Mouse (Mus musculus) right cerebral cortex, postnatal 4 days (tissue): ENCODE data around the gene Cfap299.
"Not testable (repeated sequence)": the region's sequence is repeated elsewhere in the genome, so short reads cannot be mapped to it uniquely, and the experiment has no call there.

Source experiments
- DNase-seq: peaks from one replicate; pipeline ENCODE4 v3.0.0-alpha.2; 2022

The Cfap299 gene

DNA sequence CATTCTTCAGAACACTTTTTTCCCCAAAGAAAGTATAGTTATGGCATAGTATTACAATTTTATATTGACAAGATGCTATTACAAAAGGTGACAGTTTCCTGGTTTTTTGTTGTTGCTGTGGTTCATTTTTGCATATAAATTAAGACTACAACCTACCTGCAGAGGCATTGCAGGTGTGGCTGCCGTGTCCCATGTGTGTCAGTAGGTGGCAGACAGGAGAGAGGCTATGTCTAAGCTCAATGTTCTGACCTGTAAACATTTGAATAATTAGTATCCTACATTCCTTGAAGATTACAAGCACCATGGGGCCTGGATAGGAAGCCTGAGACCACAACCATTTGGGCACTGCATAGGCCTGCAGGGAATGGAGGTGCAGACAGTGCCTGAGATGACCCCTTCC, 212.2 kb downstream of the Cfap299 start:
- no peak for DNase-seq

- DNase-seq, result no peak
These were observed 221.2 kb downstream of the Cfap299 start for GRCm38 (mm10) chr5:98550285-98550684.

- no peak for DNase-seq
These were observed 221.8 kb downstream of the Cfap299 start for GRCm38 (mm10) chr5:98550873-98551272.

GRCm38 (mm10) chr5:98552395-98552794, 223.3 kb downstream of the Cfap299 start, which contains the start of gene Gm11111:
Gene Gm11111, plus strand, starts transcription at chr5:98552695.
- no peak for DNase-seq

DNA sequence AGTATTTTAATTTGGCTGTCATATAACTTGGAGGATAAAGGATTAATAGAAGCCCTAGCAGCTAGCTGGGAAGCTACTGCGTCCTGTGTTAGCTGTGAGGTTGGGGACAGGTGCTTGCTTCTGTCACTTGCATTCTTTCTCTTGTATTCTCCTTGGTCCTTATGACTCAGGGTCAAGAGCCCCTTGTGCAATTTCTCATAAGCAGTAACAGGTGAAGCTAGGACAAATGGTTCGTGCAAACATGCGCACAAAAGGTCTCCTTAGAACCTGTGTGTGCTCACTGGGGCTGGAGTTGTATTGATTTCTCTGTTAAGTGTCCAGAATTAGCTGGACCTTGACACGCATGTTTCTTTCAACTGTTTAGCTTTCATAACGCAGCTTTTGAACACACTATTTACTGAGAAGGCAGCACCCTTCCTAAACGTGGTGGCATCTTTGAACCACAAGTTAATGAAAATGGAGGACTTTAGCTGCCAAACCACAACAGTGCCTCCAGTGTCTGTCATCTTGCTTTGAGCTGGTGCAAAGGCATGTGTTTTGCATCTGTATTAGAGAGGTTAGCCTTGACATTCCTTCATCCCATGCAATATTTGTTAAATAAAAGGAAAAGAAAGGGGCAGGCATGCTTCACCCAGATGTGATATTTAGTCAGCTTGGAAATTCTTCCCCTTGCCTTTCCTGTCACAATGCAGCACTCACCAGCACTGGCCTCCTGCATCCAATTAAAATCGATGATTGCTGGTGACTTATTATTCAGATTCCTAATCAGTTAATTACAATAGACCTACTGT, 223.9 kb downstream of the Cfap299 start:
- DNase-seq, result no peak

- no peak for DNase-seq
These were observed 232.2 kb downstream of the Cfap299 start for GRCm38 (mm10) chr5:98561301-98561700.

DNA sequence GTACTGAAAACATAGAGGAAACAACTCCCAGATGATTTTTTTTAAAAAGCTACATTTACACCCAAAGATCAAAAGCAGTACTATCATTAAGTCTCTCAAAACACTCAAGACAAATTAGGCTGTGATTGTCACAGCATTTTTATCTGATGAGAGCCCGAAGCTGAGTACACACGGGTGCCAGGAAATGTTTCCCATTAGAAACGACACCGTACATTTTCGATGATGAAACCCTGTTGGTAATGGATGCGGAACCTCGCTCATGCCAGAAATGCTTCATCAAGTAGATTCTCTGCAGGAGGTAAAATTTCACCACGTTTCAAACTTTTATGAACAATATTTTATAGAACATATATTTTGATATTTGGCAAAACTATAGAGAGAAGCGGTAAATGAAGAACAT, 233.7 kb downstream of the Cfap299 start:
- DNase-seq, result no peak

- no peak for DNase-seq
These were observed 234.7 kb downstream of the Cfap299 start for GRCm38 (mm10) chr5:98563801-98564200.

DNA sequence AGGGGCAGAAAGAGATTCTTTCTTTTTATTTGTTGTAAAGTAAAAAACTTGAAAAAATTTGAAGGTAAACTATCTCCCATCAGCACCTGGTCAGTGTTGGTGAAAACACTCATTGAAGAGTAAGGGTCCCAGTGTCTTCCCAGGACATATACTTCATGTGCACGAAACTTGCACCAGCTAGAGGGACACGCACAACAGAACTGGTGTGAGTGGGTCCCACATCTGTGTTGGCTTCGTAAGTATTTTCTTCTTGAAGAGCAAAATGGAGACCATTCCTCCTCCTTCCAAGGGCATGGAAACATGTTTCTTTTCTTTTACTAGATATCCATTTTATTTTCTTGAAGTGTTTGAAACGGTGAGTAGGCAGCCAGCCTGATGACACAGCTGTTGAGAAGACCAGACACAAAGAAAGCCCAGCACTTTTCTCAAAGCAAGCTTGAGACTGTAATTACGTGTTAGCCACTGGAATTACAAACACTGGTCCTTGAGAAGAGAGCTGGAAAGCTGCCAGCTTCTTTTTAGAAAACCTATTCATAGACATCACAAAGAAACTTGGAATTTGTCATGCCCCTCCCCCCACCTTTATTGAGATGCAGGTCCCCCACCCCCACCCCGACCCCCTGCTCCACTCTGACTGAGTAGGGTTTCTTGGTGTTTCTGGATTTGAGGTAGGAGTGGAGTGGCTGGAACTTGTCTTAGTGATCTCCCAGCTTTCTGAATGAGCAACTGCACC, 237.5 kb downstream of the Cfap299 start:
- DNase-seq, result no peak

DNA sequence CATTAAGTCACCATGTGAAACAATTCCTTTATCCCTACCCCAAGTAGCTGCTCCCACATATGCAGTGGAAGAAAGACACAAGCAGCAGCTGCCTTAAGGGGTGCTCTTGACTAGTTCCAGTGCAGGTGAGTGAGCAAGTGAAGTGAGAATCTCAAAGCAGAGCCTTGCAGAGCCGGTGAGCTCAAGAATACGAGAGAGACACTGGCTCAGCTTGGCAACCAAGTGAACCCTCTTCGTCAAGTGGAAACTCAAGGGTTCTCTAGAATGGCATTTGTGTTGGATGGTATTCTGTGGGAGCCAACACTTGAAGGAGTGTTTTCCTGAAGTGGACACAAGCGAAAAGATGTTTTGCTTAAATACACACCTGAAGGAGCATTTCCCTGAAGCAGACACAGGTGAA, 239.4 kb downstream of the Cfap299 start:
- DNase-seq, result no peak

DNA sequence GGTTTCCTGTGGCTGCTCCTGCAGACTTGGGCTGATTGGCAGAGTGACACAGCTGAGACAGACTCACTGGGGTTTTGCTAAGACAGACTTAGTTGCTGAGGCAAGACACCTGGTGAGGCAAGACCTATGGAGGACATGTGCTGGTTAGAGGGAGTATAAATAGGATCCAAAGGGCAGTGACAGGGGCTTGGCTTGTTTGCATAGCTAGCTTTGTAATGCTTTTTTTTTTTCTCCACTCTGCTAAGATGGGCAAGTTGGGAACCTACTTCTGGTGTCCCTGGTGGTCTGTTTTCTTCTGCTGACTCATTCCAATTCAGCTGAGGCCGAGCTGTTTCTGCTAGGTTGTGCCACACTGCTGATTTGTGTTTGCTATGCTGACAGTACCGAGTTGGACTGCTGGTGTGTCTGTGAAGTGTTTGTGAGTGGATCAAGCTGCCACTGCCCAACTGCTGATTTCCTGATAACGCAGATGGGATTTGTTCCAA, 240.0 kb downstream of the Cfap299 start:
- DNase-seq, result no peak

- DNase-seq, result no peak
These were observed 243.3 kb downstream of the Cfap299 start for GRCm38 (mm10) chr5:98572392-98572791.

DNA sequence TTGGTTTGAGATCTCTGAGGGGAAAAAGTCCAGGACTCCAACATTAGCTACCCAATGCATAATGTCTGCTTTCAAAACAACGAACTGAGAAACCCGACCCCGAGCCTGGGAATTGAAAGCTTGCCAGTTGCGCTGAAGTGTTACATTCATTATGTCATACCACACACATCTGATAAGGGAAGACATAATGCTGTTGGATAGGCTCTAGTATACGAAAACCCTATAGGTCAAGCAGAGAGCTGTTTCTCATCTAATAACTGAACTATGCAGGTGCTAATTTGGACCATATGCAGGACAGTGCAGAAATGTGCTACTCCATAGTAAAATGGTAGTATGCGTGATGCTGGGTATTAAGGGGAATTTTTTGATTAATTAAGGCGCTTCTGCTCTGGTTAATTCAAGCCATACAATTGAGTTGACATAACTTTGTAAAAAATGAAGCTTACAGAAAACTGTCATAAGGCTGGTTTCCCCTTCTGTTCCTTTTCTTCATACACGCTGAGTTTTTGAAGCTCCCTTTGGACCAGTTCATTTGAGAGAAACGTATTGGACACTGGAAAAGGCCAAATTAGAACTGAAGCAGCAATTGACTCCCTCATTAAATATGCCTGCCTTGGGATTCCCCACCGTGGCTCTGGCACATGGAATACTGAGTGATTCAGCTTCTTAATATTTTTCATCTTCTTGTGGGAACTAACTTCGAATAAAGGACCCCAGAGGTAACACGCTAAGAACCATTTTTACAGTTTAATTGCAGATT, 245.8 kb downstream of the Cfap299 start:
- DNase-seq, result no peak

- no peak for DNase-seq
These were observed 246.3 kb downstream of the Cfap299 start for GRCm38 (mm10) chr5:98575471-98575834.

GRCm38 (mm10) chr5:98576538-98576937, 247.4 kb downstream of the Cfap299 start:
- DNase-seq, result not testable (repeated sequence)

DNA sequence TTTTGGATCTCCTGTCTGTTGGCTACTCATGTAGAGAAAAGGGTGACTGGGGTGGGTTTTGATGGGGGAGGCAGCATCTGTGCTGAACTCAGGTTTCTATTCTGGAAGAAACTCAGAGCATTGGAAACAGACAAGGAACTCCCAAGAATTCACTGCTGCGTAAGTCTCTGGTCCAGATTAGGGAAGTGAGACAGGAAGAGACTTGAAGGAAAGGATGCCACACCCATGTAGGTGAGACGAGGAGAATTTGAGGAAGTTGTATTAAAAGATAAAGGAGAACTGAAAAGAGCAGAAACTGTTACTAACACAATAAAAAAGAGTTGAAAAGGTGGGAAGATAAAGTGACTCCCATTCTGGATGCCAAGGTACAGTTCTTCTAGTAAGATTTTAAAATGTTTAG, 249.3 kb downstream of the Cfap299 start:
- no peak for DNase-seq

DNA sequence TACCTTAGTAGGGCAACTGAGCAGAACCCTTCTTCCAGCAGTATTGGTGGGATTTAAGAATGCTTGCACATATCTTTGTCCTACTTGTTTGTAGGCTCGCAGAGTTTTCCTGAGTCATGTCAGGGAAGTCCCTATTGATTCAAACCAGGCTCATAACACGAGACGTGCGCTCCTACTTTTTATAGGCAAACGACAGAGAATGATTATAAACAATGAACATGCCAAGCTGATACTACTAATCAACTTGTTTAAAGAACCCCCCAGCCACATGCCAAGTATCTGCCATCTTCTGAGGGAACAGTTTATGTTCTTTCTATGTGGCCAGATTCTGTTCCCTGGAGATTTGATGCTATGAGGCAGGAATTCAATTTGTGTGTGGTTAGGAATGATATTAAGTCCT, 251.7 kb downstream of the Cfap299 start:
- DNase-seq, result no peak

DNA sequence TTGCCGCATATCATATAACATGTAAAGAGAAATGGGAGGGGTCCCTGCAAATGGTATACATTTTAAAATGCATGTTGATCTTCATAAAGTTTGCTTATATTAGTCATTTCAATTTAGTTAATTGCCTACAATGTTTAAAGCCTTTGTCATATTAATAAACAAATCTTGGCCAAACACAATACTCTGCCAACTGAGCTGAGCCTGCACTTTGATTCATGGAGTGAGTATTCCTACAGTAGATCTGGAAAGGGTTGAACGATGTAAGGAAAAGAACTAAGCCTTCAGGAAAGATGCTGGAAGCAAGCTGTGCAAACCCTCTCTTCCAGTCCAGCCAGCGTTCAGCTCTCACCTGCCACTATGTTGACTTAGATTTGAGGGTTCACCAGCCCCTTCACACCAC, 252.9 kb downstream of the Cfap299 start:
- DNase-seq, result no peak

- DNase-seq, result no peak
These were observed 256.8 kb downstream of the Cfap299 start for GRCm38 (mm10) chr5:98585915-98586314.

DNA sequence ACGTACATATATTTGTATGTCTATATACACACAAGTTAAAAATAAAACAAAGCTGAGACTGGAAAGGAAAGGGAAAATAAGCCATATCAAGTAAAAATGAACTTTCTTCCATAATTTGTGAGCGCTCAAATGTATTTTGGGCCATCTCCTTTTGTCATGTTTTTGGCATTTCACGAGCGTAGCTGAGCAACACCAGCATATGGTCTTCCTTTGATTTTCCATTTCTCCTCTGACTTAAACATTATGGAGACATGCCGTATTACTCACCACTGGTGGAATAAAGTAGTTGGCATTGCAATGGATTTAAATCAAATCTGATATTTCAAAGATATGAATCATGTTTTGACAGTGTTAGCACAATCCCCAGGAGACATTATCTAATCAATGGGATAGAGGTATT, 284.4 kb downstream of the Cfap299 start:
- DNase-seq, result no peak

DNA sequence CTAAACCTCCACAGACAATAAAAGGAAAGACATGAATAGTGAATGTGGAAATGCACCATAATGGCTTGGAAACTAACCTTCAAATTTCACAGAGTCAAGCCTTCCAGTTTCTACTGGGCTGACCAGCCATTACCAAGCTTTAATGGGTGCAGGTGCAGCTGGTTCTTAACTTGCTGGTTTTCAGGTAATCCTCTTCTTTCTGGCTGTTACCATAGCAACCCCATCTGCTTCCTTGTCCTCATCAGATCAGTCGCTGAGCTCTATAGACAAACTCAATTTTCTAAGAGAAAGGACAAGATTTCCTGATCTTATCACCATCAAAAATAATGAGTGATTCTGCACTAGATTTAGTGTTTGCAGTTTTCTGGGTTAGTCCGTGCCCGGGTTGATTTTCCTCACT, 287.8 kb downstream of the Cfap299 start:
- no peak for DNase-seq

DNA sequence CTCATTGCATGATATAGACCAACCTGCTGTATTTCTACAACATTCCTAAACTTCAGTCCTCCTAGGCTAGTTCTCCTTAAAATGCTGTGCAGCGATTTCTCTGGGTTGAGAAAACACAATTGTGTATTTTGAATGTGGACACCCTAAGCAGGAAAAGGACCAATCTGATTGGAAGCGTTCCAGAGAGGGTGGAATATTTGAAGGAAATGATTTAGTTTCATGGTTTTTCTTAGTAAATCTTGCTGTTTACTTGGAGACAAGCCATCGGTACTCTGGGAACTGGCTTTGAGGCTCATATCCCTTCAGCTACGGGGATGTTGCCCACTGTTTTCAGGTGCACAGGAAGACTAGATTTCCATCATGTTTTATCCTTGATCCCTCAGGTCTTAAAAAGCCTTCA, 288.3 kb downstream of the Cfap299 start:
- DNase-seq, result no peak

DNA sequence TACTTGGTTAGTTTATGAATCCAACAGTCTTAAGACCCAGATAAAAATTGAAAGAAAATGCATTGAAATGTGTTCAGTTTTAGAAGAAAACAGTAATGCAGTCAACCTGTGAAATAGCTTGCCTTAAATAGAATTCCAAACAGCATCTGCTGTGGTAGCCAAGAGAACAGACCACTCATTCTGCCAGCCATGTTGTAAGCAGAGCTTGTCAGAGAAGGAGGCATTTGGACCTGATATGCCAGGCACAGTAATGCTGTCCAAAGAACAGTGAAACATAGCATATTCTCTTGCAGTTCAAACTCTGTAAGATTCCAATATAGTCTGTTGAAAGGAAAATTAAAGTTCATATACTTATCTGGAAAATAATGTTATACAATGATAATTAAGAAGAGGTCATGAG, 321.2 kb downstream of the Cfap299 start:
- DNase-seq, result no peak

DNA sequence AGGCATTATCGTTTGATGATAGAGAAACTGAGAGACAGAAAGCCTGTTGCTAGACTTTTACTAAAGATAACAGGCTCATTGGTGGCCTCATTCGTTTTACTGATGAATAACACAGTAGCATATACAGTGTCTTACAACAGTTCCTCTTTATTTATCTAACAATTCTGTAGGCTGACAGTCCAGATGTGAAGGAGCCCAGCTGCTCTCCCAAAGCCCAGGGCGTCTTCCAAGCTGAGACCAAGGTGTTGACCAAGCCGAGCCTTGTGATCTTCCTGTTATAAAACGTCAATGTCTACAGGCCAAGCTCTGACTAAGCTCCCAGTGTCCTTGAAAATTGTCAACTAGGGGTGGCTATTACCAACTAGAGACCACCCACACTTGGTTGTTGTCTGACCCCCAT, 321.9 kb downstream of the Cfap299 start:
- DNase-seq, result no peak
